Mouse (Mus musculus): ENCODE data around the gene Cfap74. TPM values are rescaled to one million over a fixed set of nuclear protein-coding genes. Genes with fewer than 3 reads are reported as not detected.

The Cfap74 gene
- total RNA-seq, 2 experiments from 2014 or later: 8.6 to 9.6 TPM

DNA sequence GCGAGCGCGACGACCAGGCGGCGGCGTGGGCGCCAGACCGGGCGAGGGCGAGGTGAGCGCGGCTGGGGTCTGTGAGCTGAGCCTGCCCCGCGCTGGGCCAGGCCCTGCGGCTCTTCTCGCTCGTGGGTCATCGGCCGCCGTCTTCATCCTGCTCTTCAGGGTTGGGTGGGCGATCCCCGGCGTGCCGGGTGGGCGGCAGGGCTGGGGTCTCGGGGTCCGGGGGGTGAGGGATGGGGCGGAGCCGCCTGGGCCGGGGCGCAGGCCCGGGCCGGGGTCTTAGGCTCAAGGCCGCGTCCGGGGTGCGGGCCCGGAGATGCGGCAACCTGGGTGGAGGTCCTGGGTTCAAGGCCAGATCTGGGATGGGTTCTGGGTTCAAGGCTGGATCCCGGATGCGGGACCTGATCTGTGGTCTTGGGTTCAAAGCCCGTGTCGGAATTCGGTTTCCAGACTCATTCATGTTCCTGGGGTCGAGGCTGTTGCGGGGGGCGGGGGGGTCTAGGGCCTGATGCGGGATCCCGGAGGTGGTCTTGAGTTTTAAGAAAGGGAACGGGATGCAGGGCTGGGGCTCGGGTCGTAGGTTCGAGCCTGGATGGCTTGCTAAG is 82.6 kb downstream of the Cfap74 start:
- no peak for DNase-seq (ENCODE audit: low spot score in 2 of 2)

DNA sequence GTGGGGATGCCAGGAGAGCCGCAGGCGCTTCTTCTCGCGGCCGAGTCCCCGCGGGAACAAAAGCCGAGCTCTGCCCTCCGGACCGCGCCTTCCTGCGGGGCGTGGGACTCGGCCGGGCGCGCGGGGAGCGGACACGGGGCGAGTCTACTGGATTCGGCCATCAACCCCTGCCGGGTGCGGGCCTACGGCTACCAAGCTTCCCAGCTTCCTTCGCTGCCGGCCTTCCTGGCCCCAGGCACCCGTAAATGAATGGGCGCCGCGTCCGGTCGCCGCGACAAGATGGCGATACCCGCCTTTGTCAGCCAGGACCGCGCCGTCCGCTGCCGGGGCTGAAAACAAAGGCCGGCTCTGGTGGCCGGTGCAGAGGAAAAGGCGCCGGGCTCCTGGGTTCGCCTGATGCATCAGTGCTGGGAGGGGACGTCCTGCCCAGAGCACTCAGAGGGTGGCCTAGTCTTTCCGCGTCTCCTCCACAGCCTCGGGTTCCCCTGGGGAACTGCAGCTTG is 83.2 kb downstream of the Cfap74 start:
- peak; percentile 59 to 65 for DNase-seq (ENCODE audit: low spot score in 2 of 2)

DNA sequence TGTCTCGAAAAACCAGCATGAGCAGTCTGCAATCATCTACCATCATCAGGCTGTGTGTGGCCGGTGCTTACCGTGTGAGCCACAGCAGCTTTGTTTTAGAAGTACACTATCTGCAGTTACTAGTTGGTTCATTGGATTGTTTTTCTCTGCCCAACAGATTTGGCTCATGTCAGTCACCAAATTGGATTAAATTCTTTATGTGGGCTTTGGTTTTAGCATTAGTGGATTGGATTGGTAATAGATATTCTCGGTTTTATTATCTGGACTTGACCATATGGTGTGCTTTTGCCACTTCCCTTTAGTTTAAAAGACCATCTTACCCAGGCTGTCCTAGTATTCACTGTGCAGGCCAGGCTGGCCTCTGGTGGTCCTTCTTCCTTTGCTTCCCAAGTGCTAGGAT is 85.9 kb downstream of the Cfap74 start:
- DNase-seq (ENCODE audit: low spot score in 2 of 2): no peak

DNA sequence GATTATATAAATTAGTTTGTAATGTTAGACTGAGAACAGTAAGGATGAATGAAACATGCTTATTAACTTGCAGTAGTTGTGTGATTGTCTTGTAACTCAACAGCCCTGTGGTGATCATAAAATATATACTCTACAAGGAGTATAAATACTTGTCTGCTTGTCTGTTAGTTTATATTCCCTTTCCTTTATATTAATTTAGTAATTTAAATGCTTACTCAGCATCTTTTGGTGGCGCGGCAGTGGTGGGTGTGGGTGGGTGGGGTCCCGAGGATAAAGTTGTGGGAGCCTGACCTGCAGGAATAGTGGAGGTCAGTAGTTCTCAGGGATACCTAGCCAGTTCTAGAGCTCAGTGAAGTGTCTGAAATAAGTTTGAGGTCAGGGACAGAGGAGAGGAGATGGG is 89.0 kb downstream of the Cfap74 start:
- no peak for DNase-seq (ENCODE audit: low spot score in 2 of 2)

DNA sequence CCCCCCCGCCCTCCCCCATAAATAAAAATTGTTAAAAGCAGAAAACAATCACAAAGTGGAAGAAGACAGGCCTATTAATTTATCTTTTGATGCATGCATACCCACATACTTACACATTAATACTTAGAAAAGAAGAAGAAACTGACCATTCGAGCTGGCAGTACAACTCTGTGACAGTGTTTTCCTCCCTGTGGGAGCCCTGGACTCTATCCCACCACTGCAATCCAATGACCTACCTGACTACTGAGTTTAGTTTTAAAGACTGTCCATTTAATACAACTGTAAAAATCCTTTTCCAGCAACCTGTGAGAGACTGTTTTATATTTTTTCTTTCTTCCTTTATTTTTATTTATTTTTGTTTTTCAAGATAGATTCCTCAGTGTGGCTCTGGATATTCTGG is 92.1 kb downstream of the Cfap74 start:
- DNase-seq (ENCODE audit: low spot score in 2 of 2): no peak

DNA sequence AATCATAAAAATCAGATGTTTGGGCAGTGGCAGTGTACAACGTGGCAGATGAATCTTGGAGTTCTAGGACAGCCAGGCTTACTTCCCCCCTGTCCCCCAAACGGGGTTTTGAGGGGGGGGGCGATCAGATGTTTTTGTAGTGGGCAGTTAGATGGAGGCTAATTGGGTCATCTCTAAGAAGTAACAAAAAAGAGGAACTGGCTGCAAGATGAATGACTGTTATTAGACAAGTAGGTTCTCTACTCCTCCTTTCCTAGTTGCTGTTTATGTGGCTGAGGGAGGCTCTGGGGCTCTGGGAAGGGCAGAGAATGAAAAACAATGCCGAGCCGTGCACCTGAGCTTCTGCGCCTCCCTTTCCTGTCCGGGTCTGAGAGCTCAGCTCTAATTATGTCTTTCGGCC is 96.1 kb downstream of the Cfap74 start:
- no peak for DNase-seq (ENCODE audit: low spot score in 2 of 2)

DNA sequence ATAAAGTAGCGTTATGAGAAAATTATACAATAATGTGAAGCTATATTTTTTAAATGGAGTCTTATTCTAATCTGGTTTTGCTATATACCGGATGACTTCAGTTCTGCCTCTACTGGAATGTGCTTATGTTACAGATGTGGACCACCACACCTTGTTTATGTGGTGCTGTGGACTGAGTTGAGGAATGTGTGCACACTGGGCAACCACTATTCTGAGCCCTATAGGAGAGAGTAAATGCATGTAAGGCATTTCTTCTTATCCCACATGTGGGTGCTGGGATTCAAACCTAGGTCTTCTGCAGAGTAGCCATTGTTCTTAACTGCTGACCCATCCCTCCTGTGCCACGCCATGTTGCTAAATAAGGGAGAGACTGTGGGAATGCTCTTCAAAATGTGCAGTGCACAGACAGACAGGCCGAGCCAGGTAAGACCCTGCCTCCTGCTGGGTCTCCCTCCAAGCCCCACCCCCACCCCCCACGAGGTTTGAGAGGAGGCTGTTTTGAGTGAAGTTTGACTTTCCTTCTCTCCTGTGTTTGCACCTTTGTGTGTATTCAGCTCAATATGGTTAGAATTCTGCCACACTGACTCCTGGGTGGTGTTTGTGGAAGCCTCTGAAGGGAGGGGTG is 96.8 kb downstream of the Cfap74 start:
- no peak for DNase-seq (ENCODE audit: low spot score in 2 of 2)

DNA sequence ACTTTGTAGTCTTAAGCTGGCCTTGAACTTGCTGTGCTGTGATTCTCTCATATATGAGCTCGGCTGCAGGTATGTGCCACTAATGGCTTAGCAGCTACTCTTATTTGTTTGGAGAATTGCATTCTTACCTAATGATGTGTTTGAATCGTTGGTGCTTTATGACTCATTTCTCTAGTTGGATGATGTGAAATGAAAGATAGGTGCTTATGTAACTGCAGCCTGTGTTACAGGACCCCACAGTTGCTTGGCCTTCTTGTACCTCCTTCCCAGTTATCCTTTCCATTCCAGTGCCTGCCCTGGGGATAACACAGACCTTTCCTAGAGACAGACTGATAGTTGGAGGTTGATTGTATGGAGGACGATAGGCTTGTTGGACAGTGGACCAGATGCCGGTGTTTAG is 99.6 kb downstream of the Cfap74 start:
- no peak for DNase-seq (ENCODE audit: low spot score in 2 of 2)

DNA sequence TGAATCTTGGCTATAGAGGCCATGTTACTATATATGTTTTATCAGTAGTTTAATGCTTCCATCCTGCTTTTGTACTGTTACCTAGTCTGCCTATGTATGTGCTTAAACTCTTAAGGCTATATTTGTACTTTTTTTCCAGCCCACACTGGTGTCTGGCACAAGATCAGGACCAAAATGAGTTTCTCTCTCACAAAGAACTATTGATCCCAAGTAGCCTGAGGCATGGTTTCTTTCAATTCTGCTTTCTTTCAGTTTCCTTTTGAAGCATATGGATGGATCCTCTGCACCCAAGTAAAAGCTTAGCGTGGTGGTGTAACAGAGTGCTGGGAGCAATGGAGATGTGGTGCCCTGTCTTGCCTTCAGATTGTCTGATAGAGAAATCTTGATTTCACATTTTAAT is 102.0 kb downstream of the Cfap74 start:
- no peak for DNase-seq (ENCODE audit: low spot score in 2 of 2)

DNA sequence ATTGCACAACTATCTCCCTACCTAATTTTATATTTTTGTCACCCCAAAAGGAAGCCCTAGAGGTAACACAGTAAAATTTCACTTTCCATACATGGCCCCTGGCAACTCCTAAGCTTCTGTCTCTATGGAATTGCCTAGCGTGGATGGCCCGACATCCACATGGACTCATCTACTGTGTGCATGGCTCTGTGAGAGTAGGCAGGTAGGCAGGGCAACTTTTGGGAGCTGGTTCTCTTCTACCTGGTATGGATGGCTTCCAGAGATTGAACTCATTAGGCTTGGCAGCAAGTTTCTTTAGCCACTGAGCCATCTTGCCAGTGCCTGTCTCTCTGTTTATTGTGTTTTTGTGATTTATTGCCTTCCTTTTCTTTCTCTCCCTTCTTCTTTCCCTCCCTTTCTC is 105.8 kb downstream of the Cfap74 start:
- no peak for DNase-seq (ENCODE audit: low spot score in 2 of 2)

Other genes starting within 250 kb of the Cfap74 start
- 100 to 1,000 TPM; 118 TPM for gene Ski, start 186.6 kb upstream of the Cfap74 start, total RNA-seq (2021)
- 10 to 100 TPM; 22.2 to 24.3 TPM for gene Faap20, start 159.4 kb upstream of the Cfap74 start, total RNA-seq (2021)
- 100 to 1,000 TPM; 123 to 138 TPM for gene Prkcz, start 47.8 kb upstream of the Cfap74 start, total RNA-seq (2021)
- gene Gabrd, start 11.1 kb upstream of the Cfap74 start, total RNA-seq (2021): 1 to 10 TPM; 8.6 to 9.5 TPM
- gene Tmem52, start 59.9 kb downstream of the Cfap74 start, total RNA-seq (2021): 1 to 10 TPM; 2.0 to 3.5 TPM
- 1,000 to 10,000 TPM; 1,004 to 1,032 TPM for gene Gnb1, start 82.2 kb downstream of the Cfap74 start, total RNA-seq (2021)
- gene Nadk, start 153.2 kb downstream of the Cfap74 start, total RNA-seq (2021): 10 to 100 TPM; 55.8 to 63.5 TPM
- gene Slc35e2, start 192.2 kb downstream of the Cfap74 start, total RNA-seq (2021): 10 to 100 TPM; 37.9 to 38.6 TPM
- 10 to 100 TPM; 53.5 to 59.7 TPM for gene Cdk11b, start 215.7 kb downstream of the Cfap74 start, total RNA-seq (2021)
- not detected for gene Gm10563, start 236.2 kb downstream of the Cfap74 start, total RNA-seq (2021)
- 1 to 10 TPM; 2.7 to 4.1 TPM for gene Mmp23, start 244.2 kb downstream of the Cfap74 start, total RNA-seq (2021)